Mouse (Mus musculus): ENCODE measurements around the gene Cdc37. TPM values are rescaled to one million over a fixed set of nuclear protein-coding genes. Genes with fewer than 3 reads are reported as not detected.
A peak's percentile ranks its signal among the peaks of the same experiment; 100 is the strongest.

Gene Cdc37
- polyA plus RNA-seq, 1 experiment from 2014 or later, result 161 TPM

DNA sequence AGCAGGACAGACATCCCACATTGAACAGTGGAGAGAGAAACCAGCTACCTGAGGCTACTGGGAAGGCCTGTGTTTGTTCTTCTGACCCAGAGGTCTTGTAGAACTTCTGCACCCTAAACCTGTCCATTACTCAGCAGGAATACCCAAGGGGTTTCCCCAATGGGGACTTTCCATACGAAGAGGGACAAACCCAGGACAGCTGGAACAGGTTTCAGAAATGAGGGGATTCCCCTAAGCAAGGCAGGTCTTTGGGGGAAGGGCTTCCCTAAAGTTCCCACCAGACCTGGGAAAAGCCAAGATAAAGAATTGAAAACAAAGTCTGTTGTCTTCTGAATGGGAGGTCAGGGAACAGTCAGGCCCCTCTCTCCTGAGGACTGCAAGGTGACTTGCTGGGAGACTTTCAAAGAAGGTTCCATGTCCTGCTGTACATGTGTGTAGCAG, 13.8 kb downstream of the Cdc37 start:
- no peak for DNase-seq (ENCODE audit: low spot score)
- ATAC-seq (ENCODE audit: low FRiP score, low TSS enrichment), result no peak
- Histone ChIP-seq H3K4me3 (ENCODE audit: low read depth, low read length) (no peak overlapping the region), H3K4me2 (replicated peaks; ENCODE audit: low read depth) (no peak overlapping the region), H3K9ac (ENCODE audit: low read length) (no peak overlapping the region), H3K4me1 (replicated peaks; ENCODE audit: control insufficient read depth, insufficient read depth) (no peaks in the 10 kb centered on the region), H3K27ac (replicated peaks) (no peak overlapping the region), H3K36me3 (ENCODE audit: control insufficient read depth, insufficient read depth, low read length) (peaks cover 21% of the 10 kb centered on the region), H3K9me3 (ENCODE audit: control insufficient read depth, low read length) (no peaks in the 10 kb centered on the region), H3K27me3 (ENCODE audit: control insufficient read depth, insufficient read depth, low read length) (no peaks in the 10 kb centered on the region)
- TF ChIP-seq CTCF (IDR thresholded peaks at IDR 0.05; ENCODE audit: low read depth), result no peak
- no peak for TF ChIP-seq EP300 (optimal IDR thresholded peaks at IDR 0.05)
- 50% methylated on average over 1 of the region's 1 CpGs for WGBS

DNA sequence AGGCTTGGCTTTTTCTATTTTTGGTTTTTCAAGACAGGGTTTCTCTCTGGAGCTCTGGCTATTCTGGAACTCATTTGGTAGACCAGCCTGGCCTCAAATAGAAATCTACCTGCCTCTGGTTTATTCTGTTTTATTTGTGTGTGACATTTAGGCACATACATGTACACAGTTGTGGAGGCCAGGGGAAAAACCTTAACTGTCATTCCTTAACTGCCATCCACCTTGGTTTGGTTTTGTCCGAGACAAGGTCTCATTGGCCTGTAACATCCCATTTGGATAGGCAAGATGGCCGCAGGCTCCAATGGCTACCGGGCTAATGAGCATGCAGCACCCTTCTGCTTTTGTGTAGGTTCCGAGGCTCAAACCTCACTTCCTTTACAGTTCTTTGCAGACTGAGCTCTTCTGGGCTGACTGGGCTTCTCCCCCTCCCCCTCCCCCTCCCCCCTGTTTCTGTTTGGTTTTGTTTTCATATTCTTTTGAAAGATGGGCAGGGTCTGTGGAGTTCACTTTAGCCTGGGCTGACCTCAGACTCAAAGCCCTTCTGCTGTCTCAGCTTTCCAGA, 14.4 kb downstream of the Cdc37 start:
- Histone ChIP-seq H3K36me3 (ENCODE audit: control insufficient read depth, insufficient read depth, low read length) (peaks cover 16% of the 10 kb centered on the region), H3K9me3 (ENCODE audit: control insufficient read depth, low read length) (no peaks in the 10 kb centered on the region), H3K9ac (ENCODE audit: low read length) (no peak overlapping the region), H3K4me1 (replicated peaks; ENCODE audit: control insufficient read depth, insufficient read depth) (no peaks in the 10 kb centered on the region), H3K27me3 (ENCODE audit: control insufficient read depth, insufficient read depth, low read length) (no peaks in the 10 kb centered on the region), H3K4me3 (ENCODE audit: low read depth, low read length) (no peak overlapping the region), H3K27ac (replicated peaks) (0 out of 2 replicates have a peak overlapping the region, but pooled peaks have one; percentile 13), H3K4me2 (replicated peaks; ENCODE audit: low read depth) (no peak overlapping the region)
- no peak for DNase-seq (ENCODE audit: low spot score)
- 81% methylated on average over 4 of the region's 4 CpGs for WGBS
- TF ChIP-seq EP300 (optimal IDR thresholded peaks at IDR 0.05) (no peak), CTCF (IDR thresholded peaks at IDR 0.05; ENCODE audit: low read depth) (no peak)
- no peak for ATAC-seq (ENCODE audit: low FRiP score, low TSS enrichment)

DNA sequence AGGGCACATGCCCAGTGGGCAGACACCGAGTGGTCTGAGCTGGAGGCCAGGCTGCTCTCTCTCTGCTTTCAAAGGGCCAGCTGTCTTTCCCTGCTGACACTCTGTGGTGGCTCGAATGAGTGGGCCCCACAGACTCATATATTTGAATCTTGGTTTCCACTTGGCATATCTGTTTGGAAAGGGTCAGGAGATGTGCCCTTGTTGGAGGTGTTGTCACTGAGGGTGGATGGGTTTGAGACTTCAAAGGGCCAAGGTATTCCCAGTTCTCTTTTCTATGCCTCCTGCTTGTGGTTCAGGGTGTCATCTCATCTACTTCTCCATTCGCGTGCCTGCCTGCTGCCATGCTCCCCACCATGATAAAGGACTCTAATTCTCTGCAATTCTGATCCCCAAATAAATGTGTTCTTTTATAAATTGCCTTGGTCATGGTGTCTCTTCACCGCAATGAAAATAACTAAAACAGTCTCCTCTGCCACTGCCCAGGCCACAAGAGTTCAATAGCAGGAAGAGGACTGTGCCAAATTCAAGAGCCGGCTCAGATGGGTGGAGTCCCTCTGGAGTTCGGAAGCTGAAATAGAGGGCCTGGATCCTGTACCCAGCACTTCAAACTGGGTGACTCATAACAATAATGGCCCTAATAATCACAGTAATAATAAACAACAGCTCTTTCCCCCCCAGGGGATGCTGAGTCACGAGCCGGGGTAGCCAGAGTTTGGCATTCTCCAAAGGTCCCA, 15.0 kb downstream of the Cdc37 start:
- ATAC-seq (ENCODE audit: low FRiP score, low TSS enrichment) (no peak), DNase-seq (ENCODE audit: low spot score) (no peak)
- WGBS, result 51% methylated on average over 9 of the region's 9 CpGs
- no peaks in the 10 kb centered on the region for H3K4me1 ChIP-seq (replicated peaks; ENCODE audit: control insufficient read depth, insufficient read depth)
- no peaks in the 10 kb centered on the region for H3K27me3 ChIP-seq (ENCODE audit: control insufficient read depth, insufficient read depth, low read length)
- H3K36me3 ChIP-seq (ENCODE audit: control insufficient read depth, insufficient read depth, low read length), result peaks cover 10% of the 10 kb centered on the region
- TF ChIP-seq EP300 (optimal IDR thresholded peaks at IDR 0.05), result no peak
- TF ChIP-seq CTCF (IDR thresholded peaks at IDR 0.05; ENCODE audit: low read depth), result no peak
- H3K9ac ChIP-seq (ENCODE audit: low read length), result no peak overlapping the region
- H3K4me2 ChIP-seq (replicated peaks; ENCODE audit: low read depth), result no peak overlapping the region
- H3K27ac ChIP-seq (replicated peaks), result 0 out of 2 replicates have a peak overlapping the region, but pooled peaks have one; percentile 13
- no peak overlapping the region for H3K4me3 ChIP-seq (ENCODE audit: low read depth, low read length)
- no peaks in the 10 kb centered on the region for H3K9me3 ChIP-seq (ENCODE audit: control insufficient read depth, low read length)

DNA sequence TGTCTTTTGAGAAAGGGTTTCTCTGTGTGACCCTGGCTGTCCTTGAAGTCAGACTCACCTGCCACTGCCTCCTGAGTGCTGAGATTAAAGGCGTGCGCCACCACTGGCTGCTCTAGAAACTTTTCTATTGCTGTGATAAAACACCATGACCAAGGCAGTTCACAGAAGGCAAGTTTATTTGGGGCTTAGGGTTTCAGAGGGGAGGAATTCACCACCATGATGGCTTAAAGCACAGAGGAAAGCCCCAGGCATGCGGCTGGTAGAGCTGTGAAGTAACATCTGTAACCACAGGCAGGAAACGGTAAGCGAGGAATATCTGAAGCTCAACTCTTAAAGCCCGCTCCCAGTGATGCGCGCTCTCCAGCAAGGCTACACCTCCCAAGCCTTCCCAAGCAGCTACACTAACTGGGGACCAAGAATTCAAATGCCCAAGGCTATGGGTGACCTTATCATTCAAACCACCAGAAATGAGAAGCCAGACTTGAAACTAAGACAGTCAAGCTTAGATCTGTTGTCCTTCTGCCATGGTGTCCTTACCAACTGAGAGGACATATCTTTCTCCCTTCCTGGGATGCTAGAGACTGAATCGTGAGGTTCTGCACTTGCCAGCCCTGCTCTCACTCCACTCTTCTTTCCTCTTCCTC, 16.6 kb downstream of the Cdc37 start:
- ATAC-seq (ENCODE audit: low FRiP score, low TSS enrichment), result no peak
- no peaks in the 10 kb centered on the region for H3K9me3 ChIP-seq (ENCODE audit: control insufficient read depth, low read length)
- peak; percentile 23; the same call in 1 of the 2 replicates for TF ChIP-seq CTCF (IDR thresholded peaks at IDR 0.05; ENCODE audit: low read depth)
- no peak for TF ChIP-seq EP300 (optimal IDR thresholded peaks at IDR 0.05)
- DNase-seq (ENCODE audit: low spot score), result no peak
- no peak overlapping the region for H3K4me2 ChIP-seq (replicated peaks; ENCODE audit: low read depth)
- no peaks in the 10 kb centered on the region for H3K4me1 ChIP-seq (replicated peaks; ENCODE audit: control insufficient read depth, insufficient read depth)
- H3K4me3 ChIP-seq (ENCODE audit: low read depth, low read length), result no peak overlapping the region
- H3K9ac ChIP-seq (ENCODE audit: low read length), result no peak overlapping the region
- H3K27ac ChIP-seq (replicated peaks), result no peak overlapping the region
- H3K36me3 ChIP-seq (ENCODE audit: control insufficient read depth, insufficient read depth, low read length), result peaks cover 1% of the 10 kb centered on the region
- 70% methylated on average over 9 of the region's 9 CpGs for WGBS
- H3K27me3 ChIP-seq (ENCODE audit: control insufficient read depth, insufficient read depth, low read length), result no peaks in the 10 kb centered on the region

DNA sequence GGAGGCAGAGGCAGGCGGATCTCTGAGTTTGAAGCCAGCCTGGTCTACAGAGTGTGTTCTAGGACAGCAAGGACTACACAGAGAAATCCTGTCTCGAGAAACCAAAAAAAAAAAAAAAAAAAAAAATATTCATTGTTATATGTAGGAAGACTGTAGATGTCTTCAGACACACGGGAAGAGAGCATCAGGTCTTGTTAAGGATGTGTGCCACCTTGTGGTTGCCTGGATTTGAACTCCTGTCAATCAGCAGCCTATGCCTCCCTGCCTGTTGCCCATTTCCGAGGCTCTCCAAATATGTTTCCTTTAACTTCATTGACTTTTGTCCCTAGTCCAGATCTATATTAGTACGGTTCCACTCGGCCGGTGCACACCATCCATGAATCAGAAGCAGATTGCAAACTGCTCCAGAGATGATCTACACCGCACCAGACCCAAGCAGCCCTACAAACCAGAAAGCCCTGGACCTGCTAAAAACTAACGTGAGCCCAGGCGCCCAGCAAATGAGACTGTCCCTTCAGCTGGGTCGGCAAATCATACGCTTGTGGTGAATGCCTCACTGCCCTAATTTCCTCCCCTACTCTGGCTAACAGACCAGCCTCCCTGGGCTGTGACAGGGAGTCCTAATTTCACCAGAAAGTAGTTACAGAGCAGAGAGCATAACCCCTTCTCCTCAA, 17.5 kb downstream of the Cdc37 start:
- Histone ChIP-seq H3K4me2 (replicated peaks; ENCODE audit: low read depth) (no peak overlapping the region), H3K4me1 (replicated peaks; ENCODE audit: control insufficient read depth, insufficient read depth) (no peaks in the 10 kb centered on the region), H3K27ac (replicated peaks) (no peak overlapping the region), H3K9ac (ENCODE audit: low read length) (no peak overlapping the region), H3K36me3 (ENCODE audit: control insufficient read depth, insufficient read depth, low read length) (no peaks in the 10 kb centered on the region), H3K4me3 (ENCODE audit: low read depth, low read length) (no peak overlapping the region), H3K27me3 (ENCODE audit: control insufficient read depth, insufficient read depth, low read length) (no peaks in the 10 kb centered on the region), H3K9me3 (ENCODE audit: control insufficient read depth, low read length) (no peaks in the 10 kb centered on the region)
- no peak for DNase-seq (ENCODE audit: low spot score)
- ATAC-seq (ENCODE audit: low FRiP score, low TSS enrichment), result no peak
- TF ChIP-seq EP300 (optimal IDR thresholded peaks at IDR 0.05) (no peak), CTCF (IDR thresholded peaks at IDR 0.05; ENCODE audit: low read depth) (peak; percentile 60)
- WGBS, result 70% methylated on average over 12 of the region's 12 CpGs

All from stomach, postnatal 0 days (tissue).